Mouse (Mus musculus) spleen, adult 2 months (tissue): ENCODE data around the gene Krtap4-6.

Source experiments
- CTCF ChIP-seq: fragments of 200-500 bp; IDR thresholded peaks from 2 replicates; pipeline ENCODE4 v1.5.1; 2011; ENCODE audit warnings: mild to moderate bottlenecking, inconsistent platforms; ENCODE audit not compliant: insufficient read depth, insufficient read length, insufficient replicate concordance; ENCODE audit errors: extremely low read depth
- POLR2A ChIP-seq: fragments of 200-500 bp; IDR thresholded peaks from 2 replicates; pipeline ENCODE4 v1.6.1; 2011; ENCODE audit warnings: low read depth, low read length, inconsistent platforms

- no peak for TF ChIP-seq POLR2A
- TF ChIP-seq CTCF: no peak
These were observed 28.7 kb downstream of the Krtap4-6 start for GRCm38 (mm10) chr11:99637086-99637485.
